Mouse (Mus musculus) forebrain, embryonic 15.5 days (tissue): ENCODE measurements around the gene Wdr34. TPM values are rescaled to one million over a fixed set of nuclear protein-coding genes. Genes with fewer than 3 reads are reported as not detected.

Experiments used
- ATAC-seq: fragments of 200-750 bp; cut with Nextera tagmentation; replicated peaks from 2 replicates; pipeline ENCODE4 v1.8.0; 2017; ENCODE audit warnings: mild to moderate bottlenecking, moderate TSS enrichment, moderate library complexity
- H3K27ac ChIP-seq: fragments of 300-500 bp; sonication (generic); replicated peaks from 2 replicates; pipeline ENCODE4 v1.5.1; 2015; ENCODE audit warnings: mild to moderate bottlenecking, inconsistent platforms
- H3K27me3 ChIP-seq: fragments of 300-500 bp; sonication (generic); 2 replicates; pipeline ENCODE4 v1.6.1; 2015; ENCODE audit warnings: inconsistent platforms
- H3K36me3 ChIP-seq: fragments of 300-500 bp; sonication (generic); 2 replicates; pipeline ENCODE4 v1.6.1; 2015; ENCODE audit warnings: mild to moderate bottlenecking, inconsistent platforms
- H3K4me1 ChIP-seq: fragments of 300-500 bp; sonication (generic); 2 replicates; pipeline ENCODE4 v1.6.1; 2015; ENCODE audit warnings: inconsistent platforms
- H3K4me2 ChIP-seq: fragments of 300-500 bp; sonication (generic); replicated peaks from 2 replicates; pipeline ENCODE4 v1.6.1; 2015; ENCODE audit warnings: mild to moderate bottlenecking, inconsistent platforms
- H3K4me3 ChIP-seq: fragments of 300-500 bp; sonication (generic); 2 replicates; pipeline ENCODE4 v1.5.1; 2015; ENCODE audit warnings: mild to moderate bottlenecking, inconsistent platforms
- H3K9ac ChIP-seq: fragments of 300-500 bp; sonication (generic); replicated peaks from 2 replicates; pipeline ENCODE4 v1.6.1; 2015; ENCODE audit warnings: mild to moderate bottlenecking, inconsistent platforms
- H3K9me3 ChIP-seq: fragments of 300-500 bp; sonication (generic); 2 replicates; pipeline ENCODE4 v1.6.1; 2016; ENCODE audit warnings: inconsistent platforms
- WGBS: fragments of 180-500 bp; shearing (Covaris S2); methylation state at CpG from one replicate; pipeline ENCODE4 v1.1.7; 2015; ENCODE audit warnings: mixed read lengths; 5-methylcytosine and 5-hydroxymethylcytosine counted together
- microRNA-seq: library from miRNA; unstranded; fragments of <30 nt; microRNA quantifications from one replicate; pipeline ENCODE4, GENCODE M21; 2016
- polyA plus RNA-seq: library from polyadenylated mRNA; unstranded; fragments of >200 nt; fragmentation: Nextera tagmentation; extraction: Ambion mirVana; gene quantifications from 2 replicates; pipeline ENCODE4 v1.2.1, GENCODE M21; 2015

The Wdr34 gene
- polyA plus RNA-seq, 1 experiment from 2014 or later: 76.2 TPM

DNA sequence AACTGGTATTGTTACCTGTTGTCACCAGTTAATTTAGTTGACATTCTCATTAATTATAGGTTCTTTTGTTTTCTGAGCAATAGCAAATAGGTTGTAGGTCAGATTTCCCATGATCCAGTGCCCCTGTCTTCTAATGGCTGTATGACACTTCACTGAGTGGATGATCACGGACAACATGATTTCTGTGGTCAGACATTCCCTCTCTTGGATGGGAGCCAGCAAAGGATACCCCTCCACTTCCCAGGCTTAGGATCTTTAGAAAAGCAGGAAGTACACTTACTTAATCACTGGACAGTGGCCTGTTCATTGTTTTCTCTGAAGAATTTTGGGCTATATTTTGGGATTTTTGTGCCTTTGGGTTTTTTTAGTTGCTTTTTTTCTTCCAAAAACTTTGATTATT lies 39.6 kb downstream of the Wdr34 start:
- H3K36me3 ChIP-seq: peaks cover 99% of the 10 kb centered on the region
- no peaks in the 10 kb centered on the region for H3K4me1 ChIP-seq
- H3K9me3 ChIP-seq: no peaks in the 10 kb centered on the region
- no peaks in the 10 kb centered on the region for H3K27me3 ChIP-seq
- no peak for ATAC-seq
- 62% methylated on average over 1 of the region's 1 CpGs for WGBS
- H3K27ac ChIP-seq: no peak overlapping the region
- no peak overlapping the region for H3K9ac ChIP-seq
- no peak overlapping the region for H3K4me2 ChIP-seq
- H3K4me3 ChIP-seq: no peak overlapping the region

- Histone ChIP-seq H3K27me3 (no peaks in the 10 kb centered on the region), H3K27ac (no peak overlapping the region), H3K4me2 (no peak overlapping the region), H3K36me3 (peaks cover 100% of the 10 kb centered on the region), H3K4me1 (no peaks in the 10 kb centered on the region), H3K9me3 (no peaks in the 10 kb centered on the region), H3K9ac (no peak overlapping the region), H3K4me3 (no peak overlapping the region)
- 44% methylated on average over 2 of the region's 2 CpGs for WGBS
- ATAC-seq: no peak
Observed at GRCm38 (mm10) chr2:29991962-29992361, 56.7 kb downstream of the Wdr34 start.

Small RNA genes lying within 50 kb of the gene (microRNA-seq; reads per million reads assigned to microRNA genes)
- not detected for gene Mir6997

Other genes with a start within 250 kb of the Wdr34 start
- 30.1 and 31.8 TPM in 2 replicates for gene Slc27a4, start 246.2 kb downstream of the Wdr34 start, polyA plus RNA-seq
- 19.2 and 21.2 TPM in 2 replicates for gene Urm1, start 228.8 kb downstream of the Wdr34 start, polyA plus RNA-seq
- 6.8 and 7.2 TPM in 2 replicates for gene Cercam, start 179.7 kb downstream of the Wdr34 start, polyA plus RNA-seq
- gene Odf2, start 159.7 kb downstream of the Wdr34 start, polyA plus RNA-seq: 67.9 and 74.8 TPM in 2 replicates
- 92.6 and 95.7 TPM in 2 replicates for gene Gle1, start 113.5 kb downstream of the Wdr34 start, polyA plus RNA-seq
- gene Sptan1, start 83.3 kb downstream of the Wdr34 start, polyA plus RNA-seq: 224 and 227 TPM in 2 replicates
- 445 and 449 TPM in 2 replicates for gene Set, start 8.5 kb upstream of the Wdr34 start, polyA plus RNA-seq
- 3.5 and 3.9 TPM in 2 replicates for gene Pkn3, start 28.8 kb upstream of the Wdr34 start, polyA plus RNA-seq
- gene Zdhhc12, start 44.8 kb upstream of the Wdr34 start, polyA plus RNA-seq: 16.7 and 18.6 TPM in 2 replicates
- 14.5 and 15.0 TPM in 2 replicates for gene Zer1, start 75.7 kb upstream of the Wdr34 start, polyA plus RNA-seq
- gene Tbc1d13, start 84.9 kb upstream of the Wdr34 start, polyA plus RNA-seq: 9.7 and 10.9 TPM in 2 replicates
- gene Endog, start 122.6 kb upstream of the Wdr34 start, polyA plus RNA-seq: 13.6 and 14.7 TPM in 2 replicates
- gene Spout1, start 129.6 kb upstream of the Wdr34 start, polyA plus RNA-seq: 62.4 and 63.3 TPM in 2 replicates
- 14.3 and 15.7 TPM in 2 replicates for gene Kyat1, start 157.0 kb upstream of the Wdr34 start, polyA plus RNA-seq
- 57.6 and 58.2 TPM in 2 replicates for gene Lrrc8a, start 188.8 kb upstream of the Wdr34 start, polyA plus RNA-seq
- gene Gm28035, start 191.7 kb upstream of the Wdr34 start, polyA plus RNA-seq: 0.64 and 0.70 TPM in 2 replicates
- 7.9 and 8.5 TPM in 2 replicates for gene Phyhd1, start 217.3 kb upstream of the Wdr34 start, polyA plus RNA-seq
- gene Gm28038, start 232.2 kb upstream of the Wdr34 start, polyA plus RNA-seq: not detected in 2 replicates
- gene Dolk, start 237.5 kb upstream of the Wdr34 start, polyA plus RNA-seq: 31.4 and 34.1 TPM in 2 replicates
- gene Nup188, start 237.5 kb upstream of the Wdr34 start, polyA plus RNA-seq: 22.0 and 23.5 TPM in 2 replicates